Mouse (Mus musculus): Measurements from ENCODE around the gene Gm37240.
A peak's percentile ranks its signal among the peaks of the same experiment; 100 is the strongest.

The Gm37240 gene

DNA sequence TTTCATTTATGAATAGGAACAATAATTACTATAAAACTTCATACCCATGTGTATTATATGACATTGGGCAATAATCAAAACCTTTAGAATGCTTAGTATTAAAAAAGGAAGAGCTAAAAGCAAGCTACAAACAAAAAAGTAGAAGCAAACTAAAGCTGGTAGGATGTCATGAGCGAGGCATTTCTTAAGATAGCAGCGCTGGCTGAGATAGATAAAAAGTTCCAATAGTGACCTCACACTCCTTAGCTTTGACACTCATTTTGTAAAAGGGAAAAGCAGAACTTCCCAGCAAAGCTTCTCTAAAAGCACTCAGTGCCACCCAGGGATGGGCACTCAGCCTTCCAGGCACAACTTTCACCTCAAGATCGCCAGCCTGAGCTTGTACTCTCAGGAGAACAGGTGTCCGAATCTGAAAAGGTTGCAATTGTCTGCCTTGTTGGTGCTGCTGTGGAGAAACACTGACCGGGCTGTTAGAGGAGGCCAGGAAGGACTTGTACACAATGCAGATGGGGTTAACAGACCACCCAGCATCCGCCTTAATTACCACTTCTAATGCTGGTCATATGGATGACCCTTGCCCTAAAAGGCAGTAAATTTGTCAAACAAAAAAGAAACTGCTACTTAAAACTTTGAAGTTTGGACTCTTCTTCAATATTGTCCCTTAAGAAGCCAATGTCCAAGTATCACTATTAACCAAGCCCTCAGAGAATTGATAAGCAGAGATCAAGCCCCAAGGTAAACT lies 1374.4 kb downstream of the Gm37240 start:
- no peak for DNase-seq (ENCODE audit: low spot score)

DNA sequence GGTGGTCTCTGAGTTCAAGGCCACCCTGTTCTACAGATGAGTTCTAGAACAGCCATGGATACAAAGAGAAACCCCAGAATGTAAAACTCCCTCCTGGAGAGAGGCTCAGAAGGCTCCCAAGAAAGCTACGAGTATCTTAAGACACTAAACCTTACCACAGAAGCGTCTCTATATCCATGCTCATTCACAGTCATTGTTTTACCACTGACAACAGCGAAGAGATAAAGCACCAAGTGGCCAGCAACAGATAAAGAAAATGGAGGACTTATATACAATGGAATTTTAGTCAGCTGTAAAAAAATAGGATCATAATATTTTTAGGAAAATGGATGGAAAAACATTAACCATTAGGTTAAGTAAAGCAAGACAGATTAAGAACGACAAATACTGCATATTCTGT lies 1382.1 kb downstream of the Gm37240 start:
- DNase-seq (ENCODE audit: low spot score): no peak

DNA sequence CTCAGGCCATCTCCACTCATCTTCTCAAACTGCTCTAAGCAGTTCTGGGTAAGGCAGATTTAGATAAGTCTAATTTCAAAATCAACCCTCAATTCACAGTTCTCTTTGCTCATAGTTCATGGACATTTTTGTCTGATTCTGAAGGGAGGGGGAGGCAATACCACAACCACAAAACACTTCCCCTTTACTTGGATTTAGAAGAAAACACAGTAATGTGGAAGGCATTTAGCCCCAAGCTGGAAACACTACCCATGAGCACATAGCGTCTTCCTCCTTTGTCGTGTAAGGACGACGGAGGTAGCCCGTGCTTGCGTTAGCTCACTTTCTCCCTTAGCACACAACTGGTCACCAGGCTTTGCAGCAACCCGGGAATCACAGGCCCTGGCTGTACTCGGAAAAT lies 1383.0 kb downstream of the Gm37240 start:
- DNase-seq (ENCODE audit: low spot score): no peak

DNA sequence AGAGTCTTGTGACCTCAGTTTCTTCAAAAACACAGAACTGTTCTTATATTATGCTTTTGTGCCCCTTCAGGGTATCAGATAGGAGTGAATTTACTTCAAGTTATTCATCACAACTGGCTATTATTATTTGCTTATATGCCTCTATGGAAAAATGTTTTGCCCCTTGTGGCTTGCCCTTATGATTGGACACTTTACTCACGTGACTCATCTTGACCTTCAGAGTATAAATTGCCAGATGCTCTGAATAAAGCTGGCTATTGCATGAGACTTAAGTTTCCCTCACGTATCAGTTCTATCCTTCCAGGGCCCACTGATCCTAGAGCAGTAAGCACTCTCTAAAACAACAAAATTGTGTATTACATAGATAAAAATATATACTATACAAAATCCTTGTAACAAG lies 1385.2 kb downstream of the Gm37240 start:
- DNase-seq (ENCODE audit: low spot score): no peak

DNA sequence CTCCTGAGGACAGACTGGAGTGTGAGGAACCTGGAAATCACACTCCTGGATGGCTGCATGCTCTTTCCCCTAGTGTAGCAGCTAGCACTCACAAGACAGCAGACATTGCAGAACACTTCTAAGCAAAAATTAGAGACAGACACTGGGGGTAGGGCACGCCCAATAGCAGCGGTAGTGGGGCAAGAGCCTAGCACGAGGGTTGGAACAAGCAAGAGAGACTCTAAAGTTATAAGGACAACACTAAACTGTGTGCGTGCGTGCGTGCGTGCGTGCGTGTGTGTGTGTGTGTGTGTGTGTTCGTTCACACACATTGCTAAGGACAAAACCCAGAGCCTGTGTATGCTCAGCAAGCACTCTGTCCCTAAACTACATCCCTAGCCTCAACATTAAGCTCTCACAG lies 1386.8 kb downstream of the Gm37240 start:
- no peak for DNase-seq (ENCODE audit: low spot score)

DNA sequence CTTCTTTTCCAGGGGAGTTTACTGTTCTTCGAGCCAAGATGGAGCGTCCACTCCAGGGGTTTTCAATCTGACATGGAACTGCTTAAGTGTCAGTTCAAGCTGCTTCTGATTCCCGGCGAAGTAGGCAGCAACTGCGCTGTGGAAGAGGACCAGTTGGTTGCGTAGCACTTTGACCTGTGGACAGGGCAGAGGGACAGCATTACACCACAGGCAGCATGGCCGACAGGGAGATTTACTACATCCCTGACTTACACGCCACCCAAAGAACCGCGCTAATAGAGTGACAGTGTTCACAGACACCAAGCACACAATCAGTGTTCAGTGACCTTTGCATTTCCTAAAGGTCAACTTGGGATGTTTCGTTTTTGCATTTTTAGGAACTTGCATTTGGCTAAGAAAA lies 1389.6 kb downstream of the Gm37240 start:
- no peak for DNase-seq (ENCODE audit: low spot score)

DNA sequence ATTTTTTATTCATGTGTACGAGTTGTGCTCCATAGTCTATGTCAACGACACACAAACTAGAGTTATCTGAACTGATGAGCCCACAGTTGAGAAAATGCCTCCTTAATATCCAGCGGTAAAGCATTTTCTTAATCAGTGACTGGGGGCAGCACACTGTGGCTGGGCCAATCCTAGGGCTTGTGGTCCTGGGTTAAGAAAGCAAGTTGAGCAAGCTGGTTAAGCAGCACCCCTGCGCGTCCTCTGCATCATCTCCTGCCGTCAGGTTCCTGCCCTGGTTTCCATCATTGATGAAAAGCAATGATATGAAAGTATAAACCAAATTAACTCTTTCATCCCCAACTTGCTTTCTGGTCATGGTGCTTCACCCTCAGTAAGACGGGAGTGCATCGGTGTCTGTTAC lies 1394.7 kb downstream of the Gm37240 start:
- no peak for DNase-seq (ENCODE audit: low spot score)

DNA sequence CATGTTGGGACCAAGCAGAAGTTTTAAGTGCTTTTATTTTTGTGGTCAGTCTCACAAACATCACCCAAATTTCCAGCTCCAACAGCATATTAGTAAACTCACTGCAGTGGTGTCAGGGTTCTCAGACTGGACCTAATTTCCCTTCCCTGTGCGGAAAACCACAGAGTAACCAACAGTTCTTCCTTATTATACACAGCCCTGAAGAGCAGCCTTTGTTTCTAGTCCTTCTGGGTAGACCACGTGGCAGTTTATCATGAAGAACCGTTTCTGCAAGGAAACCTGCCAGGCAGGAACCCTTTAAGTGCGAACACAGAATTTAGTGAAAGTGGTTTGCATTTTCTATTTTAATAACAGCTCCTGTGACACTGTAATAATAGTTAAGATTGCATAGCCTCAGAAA lies 1395.2 kb downstream of the Gm37240 start:
- DNase-seq (ENCODE audit: low spot score): no peak

DNA sequence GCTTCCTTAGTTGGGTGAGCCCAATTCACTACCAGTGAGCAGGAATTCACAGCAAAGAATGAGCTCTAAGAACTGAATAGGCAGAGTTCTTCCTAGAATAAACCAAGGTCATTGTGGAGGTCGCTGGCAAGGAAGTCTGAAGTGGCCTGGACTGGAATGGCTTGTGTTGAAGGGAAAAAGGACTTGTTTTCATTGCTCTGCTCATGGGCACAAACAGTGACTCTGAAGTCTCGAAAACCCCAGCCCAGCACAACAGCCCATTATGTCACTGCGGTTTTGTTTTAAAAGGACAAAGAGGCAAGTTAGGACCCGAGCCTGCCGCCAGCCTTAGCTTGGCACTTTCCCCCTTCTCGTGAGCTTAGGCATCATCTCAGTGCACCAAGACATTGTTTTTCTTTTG lies 1398.6 kb downstream of the Gm37240 start:
- no peak for DNase-seq (ENCODE audit: low spot score)

DNA sequence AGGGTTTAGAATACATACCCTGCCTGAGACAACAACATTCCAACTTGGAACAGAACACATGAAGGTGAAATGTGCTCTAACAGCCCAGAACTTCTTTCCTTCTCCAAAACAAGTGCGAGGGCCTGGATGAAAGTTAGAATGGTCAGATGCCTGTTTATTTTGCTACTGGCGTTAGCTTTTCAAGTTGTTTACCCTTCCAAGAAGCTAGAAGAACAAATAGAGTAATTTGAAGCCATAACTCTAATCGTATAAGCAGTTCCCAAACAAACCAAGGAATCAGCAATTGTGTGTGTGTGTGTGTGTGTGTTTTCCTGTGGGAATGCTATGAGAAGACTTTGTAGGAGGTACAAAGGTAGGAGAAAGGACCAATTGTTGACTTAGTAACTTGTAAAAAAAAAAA lies 1402.4 kb downstream of the Gm37240 start:
- DNase-seq (ENCODE audit: low spot score): no peak

DNA sequence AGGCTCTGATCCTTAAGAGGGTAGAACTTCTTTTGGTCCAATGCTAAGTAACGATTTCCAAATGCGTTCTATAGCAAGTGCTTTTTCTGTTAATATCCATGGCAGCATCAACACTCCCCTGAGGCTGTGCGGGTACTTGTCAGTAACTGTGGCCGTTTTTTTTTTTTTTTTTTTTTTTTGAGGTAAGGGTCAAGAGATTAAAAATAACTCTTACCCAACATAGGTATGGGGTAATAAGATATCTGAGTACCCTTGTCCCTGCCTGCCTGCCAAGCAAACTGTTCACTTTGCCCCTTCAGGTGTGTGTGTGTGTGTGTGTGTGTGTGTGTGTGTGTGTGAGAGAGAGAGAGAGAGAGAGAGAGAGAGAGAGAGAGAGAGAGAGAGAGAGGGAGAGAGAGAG lies 1403.0 kb downstream of the Gm37240 start:
- DNase-seq (ENCODE audit: low spot score): no peak

DNA sequence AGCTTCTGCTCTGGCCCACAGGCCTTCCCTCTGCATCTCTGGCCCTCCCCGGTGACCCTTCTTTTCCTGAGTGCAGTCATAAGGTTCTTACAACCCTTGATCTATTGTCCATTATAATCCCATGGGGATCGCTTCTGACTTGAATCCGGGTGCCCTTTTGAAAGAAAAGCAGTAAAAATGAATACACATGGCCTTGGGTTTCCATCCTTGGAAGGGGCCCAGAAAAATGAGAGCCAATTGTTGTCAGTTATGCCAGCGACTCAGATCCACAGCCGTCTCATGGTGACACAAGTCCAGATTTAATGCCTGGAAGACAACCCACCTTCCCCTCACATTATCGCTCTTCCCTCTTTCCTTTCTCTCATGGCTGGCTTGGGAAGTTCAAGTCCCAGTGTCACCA lies 1405.2 kb downstream of the Gm37240 start:
- DNase-seq (ENCODE audit: low spot score): no peak

DNA sequence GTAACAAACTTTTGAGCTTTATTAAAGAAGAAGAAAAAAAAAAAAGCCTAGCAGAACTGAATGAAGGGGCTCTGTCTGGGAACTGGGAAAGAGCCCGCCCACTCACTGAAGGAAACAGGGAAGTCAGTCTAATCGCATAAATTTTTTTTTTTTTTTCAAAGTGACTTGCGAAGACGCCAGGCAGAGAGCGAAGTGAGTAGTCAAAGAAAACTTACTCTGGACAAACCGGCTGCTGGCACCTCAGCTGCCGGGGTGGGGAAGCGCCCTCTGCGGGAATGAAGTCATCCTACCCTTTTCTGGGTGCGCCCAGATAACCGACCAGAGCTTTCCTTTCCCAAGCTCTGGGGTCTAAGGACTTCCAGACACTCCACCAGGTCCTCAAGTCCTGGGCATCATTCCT lies 1406.2 kb downstream of the Gm37240 start:
- peak; percentile 46 for DNase-seq (ENCODE audit: low spot score)

DNA sequence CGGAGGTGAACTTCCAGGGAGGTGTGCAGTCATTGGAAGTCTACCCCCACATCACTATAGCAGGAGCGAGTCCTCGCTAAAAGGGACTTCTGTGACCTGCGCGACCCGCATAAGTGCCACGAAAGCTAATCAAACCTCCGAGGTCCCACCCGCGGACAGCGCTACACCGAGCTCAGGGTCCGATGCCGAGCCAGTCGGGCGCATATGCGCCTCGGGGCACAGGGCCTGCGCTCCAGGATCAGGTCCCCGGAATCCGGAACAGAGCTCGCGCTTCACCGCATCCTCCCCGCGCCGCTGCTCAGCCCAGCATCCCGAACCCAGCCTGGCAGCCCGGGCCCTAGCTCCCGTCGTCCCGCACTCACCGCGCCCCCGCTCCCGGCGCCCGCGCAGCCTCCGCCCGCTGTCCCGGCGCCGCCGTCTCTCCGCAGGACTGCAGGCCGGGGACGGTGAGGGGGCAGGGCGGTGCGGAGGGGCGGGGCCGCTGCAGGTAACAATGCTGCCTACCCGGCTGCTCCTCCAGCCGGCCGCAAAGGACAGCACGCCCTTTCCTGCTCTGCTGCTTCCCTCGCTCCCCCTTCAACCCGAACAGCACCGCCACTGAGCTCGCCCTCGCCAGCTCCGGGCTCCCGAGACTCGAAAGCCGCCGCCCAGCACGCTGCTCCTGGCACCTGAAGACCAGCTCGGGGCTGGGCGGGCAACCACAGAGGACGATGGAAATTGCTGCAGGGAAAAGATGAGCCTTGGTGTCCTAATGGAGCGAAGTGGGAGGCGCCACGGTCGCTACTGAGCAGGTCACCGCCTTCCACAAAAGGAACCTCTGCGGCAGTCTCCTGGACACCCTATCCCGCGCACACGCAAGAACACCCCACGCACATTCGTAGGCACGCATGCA lies 1407.1 kb downstream of the Gm37240 start, which contains the start of gene Fhdc1:
TSS of gene Fhdc1 (minus strand) at position 424 of the 892 bp plus-strand sequence.
- DNase-seq (ENCODE audit: low spot score): peak; percentile 71

DNA sequence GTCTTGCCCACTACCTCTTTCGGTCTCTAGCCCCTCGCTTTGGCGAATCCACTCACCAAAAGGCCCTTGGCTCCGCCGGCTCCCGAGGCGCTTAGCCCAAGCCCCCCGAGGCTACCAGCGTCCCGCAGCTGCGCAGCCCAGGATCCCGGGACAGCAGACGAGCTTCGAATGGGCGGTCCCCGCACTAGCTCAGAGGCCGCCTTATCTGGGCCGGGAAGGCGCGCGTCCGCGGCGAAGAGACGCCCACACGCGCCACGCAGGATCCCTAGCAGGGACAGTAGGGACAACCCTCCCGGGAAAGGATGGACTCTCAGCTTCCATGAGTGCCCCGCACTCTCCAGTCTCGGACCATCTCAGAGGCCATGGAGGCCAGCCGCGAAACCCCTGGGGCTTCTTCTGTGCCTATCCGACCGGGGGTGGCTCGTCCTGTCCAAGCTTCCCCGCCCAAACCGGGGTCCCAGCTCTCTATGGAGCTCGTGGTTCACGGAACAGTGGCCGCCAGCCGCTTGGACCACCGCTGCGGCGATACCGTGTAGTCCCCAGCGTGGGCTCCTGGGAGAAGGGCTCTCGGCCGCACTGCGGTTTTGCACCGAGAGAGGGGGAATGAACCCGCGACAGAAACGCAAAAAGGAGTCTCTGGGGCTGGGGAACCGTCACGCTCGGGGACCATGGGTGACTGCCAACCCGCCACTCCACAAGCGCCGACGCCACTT lies 1407.9 kb downstream of the Gm37240 start:
- DNase-seq (ENCODE audit: low spot score): peak; percentile 78

DNA sequence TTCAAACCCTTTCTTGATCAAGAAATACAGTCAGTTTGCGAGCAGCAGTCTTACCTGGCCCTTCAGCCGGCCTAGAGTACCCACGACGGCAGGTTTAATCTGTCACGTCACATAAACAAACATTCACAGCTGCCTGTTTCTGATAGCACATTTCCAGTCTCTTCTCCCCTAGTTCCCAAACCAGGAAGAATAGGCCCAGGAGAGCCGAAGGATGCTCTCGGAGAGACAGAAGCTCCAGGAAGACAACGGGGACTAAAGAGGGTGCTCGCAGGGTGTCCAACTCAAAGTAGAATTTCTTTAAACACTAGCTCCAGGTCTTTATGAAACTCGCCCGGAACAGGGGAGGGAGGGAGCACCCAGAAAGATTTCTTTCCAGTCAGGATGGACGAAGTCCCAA lies 1408.4 kb downstream of the Gm37240 start:
- no peak for DNase-seq (ENCODE audit: low spot score)

DNA sequence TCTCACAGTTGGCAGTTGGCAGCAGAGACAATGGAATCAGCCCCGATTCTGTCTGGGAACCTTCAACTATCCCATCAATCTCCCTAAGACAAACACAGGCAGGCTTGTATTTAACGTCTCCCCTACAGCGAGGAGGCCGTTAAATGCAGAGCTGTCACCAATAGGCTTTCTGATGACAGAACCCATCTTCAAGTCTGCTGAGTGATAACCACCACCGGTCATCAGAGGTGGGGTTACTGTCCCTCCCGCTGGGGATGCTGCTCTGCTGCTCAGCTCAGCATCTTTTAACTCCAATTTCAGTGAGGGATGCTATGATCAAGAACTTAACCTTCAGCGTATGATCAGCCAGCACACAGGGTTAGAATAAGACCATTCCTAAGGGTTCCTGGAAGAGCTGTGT lies 1409.1 kb downstream of the Gm37240 start:
- peak; percentile 50 for DNase-seq (ENCODE audit: low spot score)

DNA sequence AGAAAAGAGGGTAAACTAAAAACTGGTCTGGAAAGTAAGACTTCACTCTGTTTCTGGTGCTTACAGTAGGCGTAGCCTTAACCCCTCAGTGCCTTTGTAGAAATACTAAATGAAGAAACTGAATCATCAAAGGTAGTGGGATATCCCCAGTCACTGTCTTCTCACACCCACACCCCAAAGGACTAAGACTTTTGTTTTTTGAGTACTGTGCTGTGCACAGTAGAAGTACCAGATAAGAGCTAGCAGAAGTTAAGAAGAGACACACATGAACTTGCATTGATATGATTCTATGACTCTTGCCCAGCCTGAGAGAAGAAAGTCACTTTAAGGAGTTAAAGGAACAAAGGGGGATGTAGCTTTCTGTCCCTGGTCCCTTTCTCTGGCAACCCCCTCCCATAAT lies 1409.8 kb downstream of the Gm37240 start:
- DNase-seq (ENCODE audit: low spot score): no peak

DNA sequence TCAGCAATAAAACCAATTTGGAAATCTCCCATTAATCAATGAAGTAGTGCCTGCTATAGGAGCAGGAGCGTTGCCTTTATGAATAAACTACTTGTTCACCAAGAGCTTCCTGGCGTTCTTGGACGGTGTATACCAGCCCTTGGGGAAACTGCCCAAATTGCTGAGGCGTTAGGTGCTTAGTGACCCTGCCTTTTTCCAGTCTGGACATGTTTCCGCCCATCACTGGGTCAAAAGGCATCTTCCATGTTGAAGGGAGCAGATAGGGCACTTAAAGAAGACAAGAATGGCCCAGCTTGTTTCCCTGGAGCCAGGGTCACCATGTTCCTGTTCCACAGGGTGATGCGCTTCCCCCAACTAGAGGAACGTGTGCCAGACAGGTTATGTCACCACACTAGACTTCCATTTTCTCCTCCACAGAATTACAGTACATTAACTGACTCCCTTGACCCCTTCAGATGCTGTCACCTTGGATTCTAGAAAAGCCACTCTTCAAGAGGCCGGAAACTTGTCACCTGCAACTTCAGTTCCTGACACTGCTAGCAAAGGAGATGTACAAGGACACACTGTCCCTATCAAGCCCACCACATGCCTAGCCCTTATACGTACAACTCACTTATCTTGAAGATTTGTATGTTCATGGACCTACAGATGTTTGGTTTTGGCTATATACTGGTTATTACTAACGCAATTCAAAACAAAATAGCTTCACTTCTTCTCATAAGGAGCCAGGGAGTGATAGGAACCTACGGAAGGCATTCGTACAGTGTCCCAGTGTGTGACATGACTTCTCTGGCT lies 1412.1 kb downstream of the Gm37240 start:
- no peak for DNase-seq (ENCODE audit: low spot score)

DNA sequence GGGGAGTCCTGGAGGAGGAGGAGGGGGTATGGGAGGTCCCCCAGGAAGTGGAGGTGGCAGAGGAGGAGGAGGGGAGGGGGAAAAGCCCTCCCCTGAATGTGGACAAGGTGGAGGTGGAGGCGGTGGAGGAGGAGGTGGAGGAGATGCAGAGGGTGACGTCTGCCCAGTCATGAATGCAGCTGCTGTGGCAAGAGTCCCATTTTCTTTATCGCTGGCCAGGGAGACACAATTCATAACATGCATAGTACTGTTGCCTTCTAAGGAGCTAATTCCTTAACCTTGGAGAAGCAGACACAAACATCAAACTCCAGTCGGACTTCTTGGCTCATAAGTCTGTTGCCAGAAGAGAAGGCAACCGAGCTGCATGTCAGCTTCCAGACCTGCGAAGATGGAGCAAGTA lies 1412.9 kb downstream of the Gm37240 start:
- DNase-seq (ENCODE audit: low spot score): no peak

DNA sequence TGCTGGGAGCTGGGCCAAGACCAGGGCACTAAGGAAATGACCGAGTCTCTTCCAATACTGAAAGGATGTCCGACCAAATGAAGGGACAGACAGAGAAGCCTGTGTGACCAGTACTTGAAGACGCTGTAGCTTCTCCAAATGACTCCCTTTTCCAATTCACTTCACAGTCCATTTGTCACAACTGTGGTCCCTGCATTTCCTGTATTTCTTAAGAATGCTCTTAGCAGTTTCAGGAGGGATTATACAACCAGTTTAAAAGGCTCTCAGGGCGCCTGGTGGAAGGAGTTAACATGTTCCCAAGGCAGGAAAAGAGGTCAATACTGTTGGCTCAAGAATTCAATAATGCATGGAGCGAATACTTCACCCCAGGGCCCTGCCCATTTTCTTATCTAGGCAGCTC lies 1414.4 kb downstream of the Gm37240 start:
- no peak for DNase-seq (ENCODE audit: low spot score)

DNA sequence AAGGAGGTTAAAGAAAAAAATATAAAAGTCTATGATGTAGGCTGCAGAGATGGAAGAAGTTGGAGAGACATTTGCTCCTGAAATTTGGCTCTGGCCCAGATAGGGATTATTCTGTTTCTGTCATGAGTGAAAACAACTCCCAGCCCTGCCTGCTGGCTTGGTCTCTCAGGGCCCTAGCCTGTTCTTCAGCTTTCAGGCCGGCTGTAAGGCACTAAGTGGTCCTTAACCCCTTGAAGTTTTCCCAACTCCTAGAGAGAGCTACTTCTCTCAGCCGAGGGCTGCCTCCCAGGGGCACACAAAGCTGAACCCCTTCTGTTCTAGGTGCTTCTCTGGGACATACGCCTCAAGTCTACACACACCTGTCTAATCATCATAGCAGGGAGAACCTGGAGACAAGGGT lies 1414.8 kb downstream of the Gm37240 start:
- DNase-seq (ENCODE audit: low spot score): no peak
